Mouse (Mus musculus): Measurements from ENCODE around the gene Fbxo31.

DNA sequence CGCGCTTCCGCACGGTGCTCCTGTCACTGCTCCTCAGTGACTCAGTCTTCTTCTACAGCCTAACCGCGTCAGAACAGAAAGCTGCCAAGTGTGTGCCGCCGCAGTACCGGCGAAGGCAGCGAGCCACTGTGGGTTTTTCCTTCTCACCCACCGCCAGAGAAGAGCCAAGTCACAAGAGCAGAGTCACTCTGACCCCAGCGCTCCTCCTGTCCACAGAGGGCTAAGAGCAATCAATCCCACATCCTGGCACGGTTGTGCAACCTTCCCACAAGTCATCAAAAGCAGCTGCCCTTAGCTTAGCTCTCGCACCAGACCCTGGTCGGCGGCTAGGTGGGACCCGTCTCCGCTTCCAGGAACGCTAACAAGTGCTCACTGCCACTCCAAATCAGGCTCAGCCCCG lies 8.3 kb downstream of the Fbxo31 start:
- TF ChIP-seq CTCF (IDR thresholded peaks at IDR 0.05; ENCODE audit: low read depth, low read length) (no peak), POLR2A (IDR thresholded peaks at IDR 0.05; ENCODE audit: borderline replicate concordance, low read depth, low read length) (no peak)
